Mouse (Mus musculus) adrenal gland, adult 10 weeks (tissue): ENCODE measurements around the gene Rtn4r. TPM values are rescaled to one million over a fixed set of nuclear protein-coding genes. Genes with fewer than 3 reads are reported as not detected.

Experiments used
- polyA plus RNA-seq: library from polyadenylated mRNA; stranded (reverse); fragments of 350-450 nt; fragmentation: Illumina TruSeq; extraction: RNeasy Lipid Tissue Mini Kit (QIAGEN cat#74804); gene quantifications from one replicate; pipeline ENCODE4 v1.2.3, GENCODE M21; 2014; ENCODE audit warnings: low read depth, low replicate concordance

The Rtn4r gene
- not detected for polyA plus RNA-seq

GRCm38 (mm10) chr16:18127241-18127861 lies at the start of gene Rtn4r:
Rtn4r (plus strand) TSS chr16:18127642.

Other genes starting within 250 kb of the Rtn4r start
- not detected for gene Gm20518, start 236.0 kb upstream of the Rtn4r start, polyA plus RNA-seq
- not detected for gene Tssk1, start 233.4 kb upstream of the Rtn4r start, polyA plus RNA-seq
- gene Dgcr2, start 229.1 kb upstream of the Rtn4r start, polyA plus RNA-seq, result 8.2 TPM
- not detected for gene Tssk2, start 229.0 kb upstream of the Rtn4r start, polyA plus RNA-seq
- gene Ess2, start 216.3 kb upstream of the Rtn4r start, polyA plus RNA-seq, result 2.1 TPM
- not detected for gene Gsc2, start 212.6 kb upstream of the Rtn4r start, polyA plus RNA-seq
- 36.7 TPM for gene Slc25a1, start 199.4 kb upstream of the Rtn4r start, polyA plus RNA-seq
- not detected for gene Vpreb2, start 147.2 kb upstream of the Rtn4r start, polyA plus RNA-seq
- gene Dgcr6, start 74.8 kb upstream of the Rtn4r start, polyA plus RNA-seq, result 6.9 TPM
- gene Prodh, start 37.4 kb upstream of the Rtn4r start, polyA plus RNA-seq, result 0.76 TPM
- not detected for gene Ccdc188, start 90.2 kb downstream of the Rtn4r start, polyA plus RNA-seq
- 0.17 TPM for gene Zdhhc8, start 107.5 kb downstream of the Rtn4r start, polyA plus RNA-seq
- gene Trmt2a, start 121.0 kb downstream of the Rtn4r start, polyA plus RNA-seq, result 27.0 TPM
- 146 TPM for gene Ranbp1, start 121.1 kb downstream of the Rtn4r start, polyA plus RNA-seq
- gene Gm49776, start 130.7 kb downstream of the Rtn4r start, polyA plus RNA-seq, result not detected
- gene Dgcr8, start 161.6 kb downstream of the Rtn4r start, polyA plus RNA-seq, result 27.5 TPM
- 10.3 TPM for gene Tango2, start 220.5 kb downstream of the Rtn4r start, polyA plus RNA-seq
- 0.41 TPM for gene Arvcf, start 220.5 kb downstream of the Rtn4r start, polyA plus RNA-seq